Mouse (Mus musculus): Measurements from ENCODE around the gene Slc43a2. TPM values are rescaled to one million over a fixed set of nuclear protein-coding genes. Genes with fewer than 3 reads are reported as not detected.

Gene Slc43a2
- 3.3 TPM for polyA plus RNA-seq (2014; fragmentation: Illumina TruSeq; extraction: RNeasy Lipid Tissue Mini Kit (QIAGEN cat#74804); ENCODE audit: low read depth, low replicate concordance)

GRCm38 (mm10) chr11:75531469-75532242 is at the start of gene Slc43a2:
Slc43a2 (plus strand) TSS chr11:75531694.

GRCm38 (mm10) chr11:75486601-75487285 is 44.8 kb upstream of the Slc43a2 start, which contains the start of gene Prpf8:
Prpf8 (plus strand) TSS chr11:75486816.

GRCm38 (mm10) chr11:75509741-75510626 is 21.5 kb upstream of the Slc43a2 start, which contains the start of gene Rilp:
Rilp (plus strand) TSS chr11:75510094.

GRCm38 (mm10) chr11:75513336-75513735 is 18.2 kb upstream of the Slc43a2 start, which contains the start of gene Scarf1:
Scarf1 (plus strand) TSS chr11:75513540.

GRCm38 (mm10) chr11:75587493-75588284 is 56.2 kb downstream of the Slc43a2 start, which contains the start of gene Pitpna:
Pitpna (plus strand) TSS chr11:75588097.

Other genes with a start within 250 kb of the Slc43a2 start
- 44.3 TPM for gene Rpa1, start 183.4 kb upstream of the Slc43a2 start, polyA plus RNA-seq (2014; fragmentation: Illumina TruSeq; extraction: RNeasy Lipid Tissue Mini Kit (QIAGEN cat#74804); ENCODE audit: low read depth, low replicate concordance)
- 5.8 TPM for gene Smyd4, start 183.3 kb upstream of the Slc43a2 start, polyA plus RNA-seq (2014; fragmentation: Illumina TruSeq; extraction: RNeasy Lipid Tissue Mini Kit (QIAGEN cat#74804); ENCODE audit: low read depth, low replicate concordance)
- 5.1 TPM for gene Serpinf1, start 109.0 kb upstream of the Slc43a2 start, polyA plus RNA-seq (2014; fragmentation: Illumina TruSeq; extraction: RNeasy Lipid Tissue Mini Kit (QIAGEN cat#74804); ENCODE audit: low read depth, low replicate concordance)
- not detected for gene Serpinf2, start 92.1 kb upstream of the Slc43a2 start, polyA plus RNA-seq (2014; fragmentation: Illumina TruSeq; extraction: RNeasy Lipid Tissue Mini Kit (QIAGEN cat#74804); ENCODE audit: low read depth, low replicate concordance)
- gene Wdr81, start 77.0 kb upstream of the Slc43a2 start, polyA plus RNA-seq (2014; fragmentation: Illumina TruSeq; extraction: RNeasy Lipid Tissue Mini Kit (QIAGEN cat#74804); ENCODE audit: low read depth, low replicate concordance): 0.23 TPM
- gene Tlcd2, start 70.0 kb upstream of the Slc43a2 start, polyA plus RNA-seq (2014; fragmentation: Illumina TruSeq; extraction: RNeasy Lipid Tissue Mini Kit (QIAGEN cat#74804); ENCODE audit: low read depth, low replicate concordance): 9.5 TPM
- gene Prpf8, start 44.9 kb upstream of the Slc43a2 start, polyA plus RNA-seq (2014; fragmentation: Illumina TruSeq; extraction: RNeasy Lipid Tissue Mini Kit (QIAGEN cat#74804); ENCODE audit: low read depth, low replicate concordance): 55.2 TPM
- 0.93 TPM for gene Rilp, start 21.6 kb upstream of the Slc43a2 start, polyA plus RNA-seq (2014; fragmentation: Illumina TruSeq; extraction: RNeasy Lipid Tissue Mini Kit (QIAGEN cat#74804); ENCODE audit: low read depth, low replicate concordance)
- gene Scarf1, start 18.2 kb upstream of the Slc43a2 start, polyA plus RNA-seq (2014; fragmentation: Illumina TruSeq; extraction: RNeasy Lipid Tissue Mini Kit (QIAGEN cat#74804); ENCODE audit: low read depth, low replicate concordance): not detected
- 269 TPM for gene Pitpna, start 56.4 kb downstream of the Slc43a2 start, polyA plus RNA-seq (2014; fragmentation: Illumina TruSeq; extraction: RNeasy Lipid Tissue Mini Kit (QIAGEN cat#74804); ENCODE audit: low read depth, low replicate concordance)
- gene Inpp5k, start 99.3 kb downstream of the Slc43a2 start, polyA plus RNA-seq (2014; fragmentation: Illumina TruSeq; extraction: RNeasy Lipid Tissue Mini Kit (QIAGEN cat#74804); ENCODE audit: low read depth, low replicate concordance): 61.9 TPM
- gene Myo1c, start 118.8 kb downstream of the Slc43a2 start, polyA plus RNA-seq (2014; fragmentation: Illumina TruSeq; extraction: RNeasy Lipid Tissue Mini Kit (QIAGEN cat#74804); ENCODE audit: low read depth, low replicate concordance): 16.5 TPM
- gene Crk, start 147.6 kb downstream of the Slc43a2 start, polyA plus RNA-seq (2014; fragmentation: Illumina TruSeq; extraction: RNeasy Lipid Tissue Mini Kit (QIAGEN cat#74804); ENCODE audit: low read depth, low replicate concordance): 251 TPM
- 2,021 TPM for gene Ywhae, start 201.2 kb downstream of the Slc43a2 start, polyA plus RNA-seq (2014; fragmentation: Illumina TruSeq; extraction: RNeasy Lipid Tissue Mini Kit (QIAGEN cat#74804); ENCODE audit: low read depth, low replicate concordance)

Measured in adrenal gland, adult 10 weeks (tissue).